Mouse (Mus musculus) ES-E14 (cell line): ENCODE measurements at regions not wholly inside any gene's neighbourhood (a gene's known extent, or its start where the extent isn't known, plus 50 kb on each side); places are given as distances from the start of the nearest gene placed in this dataset.

Experiments used
- DNase-seq: peaks from one replicate; pipeline ENCODE4 v3.0.0-alpha.2; 2013; ENCODE audit warnings: low read depth, low spot score
- H3K27ac ChIP-seq: 2 replicates; pipeline ENCODE4 v1.5.1; 2012; ENCODE audit warnings: low read depth, mild to moderate bottlenecking, low read length, moderate library complexity, mixed read lengths; ENCODE audit not compliant: poor library complexity, insufficient read depth, severe bottlenecking
- H3K36me3 ChIP-seq: 2 replicates; pipeline ENCODE4 v1.6.1; 2012; ENCODE audit warnings: mild to moderate bottlenecking, low read length, moderate library complexity, mixed read lengths; ENCODE audit not compliant: control insufficient read depth, poor library complexity, insufficient read depth, severe bottlenecking
- H3K4me1 ChIP-seq, 2 experiments: fragments of 150-350 bp in 1 of 2; sonication (generic) in 1 of 2; 2 replicates each; pipeline ENCODE4 v1.6.1; 2012; ENCODE audit warnings: low read length in 2 of 2, mild to moderate bottlenecking in 1 of 2, mixed read lengths in 1 of 2; ENCODE audit not compliant: control insufficient read depth in 2 of 2, insufficient read depth in 2 of 2, poor library complexity in 1 of 2
- H3K4me3 ChIP-seq, 2 experiments: fragments of 150-350 bp in 1 of 2; sonication (generic) in 1 of 2; 2 replicates each; pipeline ENCODE4 v1.5.1; 2012; ENCODE audit warnings: low read length in 2 of 2, low read depth in 1 of 2, mild to moderate bottlenecking in 1 of 2, mixed read lengths in 1 of 2; ENCODE audit not compliant: insufficient read depth in 1 of 2, poor library complexity in 1 of 2, severe bottlenecking in 1 of 2
- H3K9ac ChIP-seq: 2 replicates; pipeline ENCODE4 v1.6.1; 2012; ENCODE audit warnings: low read depth, mild to moderate bottlenecking, low read length, mixed read lengths; ENCODE audit not compliant: poor library complexity, insufficient read depth, severe bottlenecking
- H3K9me3 ChIP-seq: fragments of 150-350 bp; sonication (generic); 2 replicates; pipeline ENCODE4 v1.6.1; 2012; ENCODE audit warnings: low read depth, mild to moderate bottlenecking, low read length; ENCODE audit not compliant: control insufficient read depth, insufficient read depth
- CHD2 ChIP-seq: IDR thresholded peaks from 2 replicates; pipeline ENCODE4 v1.6.1; 2014; ENCODE audit warnings: mild to moderate bottlenecking, low read depth, low read length, inconsistent platforms
- HCFC1 ChIP-seq: IDR thresholded peaks from 2 replicates; pipeline ENCODE4 v1.6.1; 2012; ENCODE audit warnings: low read length, inconsistent platforms, borderline replicate concordance; ENCODE audit not compliant: insufficient read depth
- MAFK ChIP-seq: IDR thresholded peaks from 2 replicates; pipeline ENCODE4 v1.6.1; 2014; ENCODE audit warnings: mild to moderate bottlenecking, low read depth, low read length, inconsistent platforms; ENCODE audit not compliant: insufficient read depth
- ZC3H11A ChIP-seq: IDR thresholded peaks from 2 replicates; pipeline ENCODE4 v1.6.1; 2012; ENCODE audit warnings: low read depth, mild to moderate bottlenecking, inconsistent platforms, low read length, borderline replicate concordance
- ZNF384 ChIP-seq: IDR thresholded peaks from 2 replicates; pipeline ENCODE4 v1.6.1; 2012; ENCODE audit warnings: low read depth, low read length, inconsistent platforms
- in situ Hi-C, 2 experiments: fragments of 600-800 bp; cut with MboI; formaldehyde crosslinking; loops; one replicate each; pipeline ENCODE4 v1.15.1; 2025; ENCODE audit warnings: low sequenced_read_pairs in 2 of 2, inconsistent platforms in 1 of 2; ENCODE audit not compliant: unreplicated experiment in 2 of 2

DNA sequence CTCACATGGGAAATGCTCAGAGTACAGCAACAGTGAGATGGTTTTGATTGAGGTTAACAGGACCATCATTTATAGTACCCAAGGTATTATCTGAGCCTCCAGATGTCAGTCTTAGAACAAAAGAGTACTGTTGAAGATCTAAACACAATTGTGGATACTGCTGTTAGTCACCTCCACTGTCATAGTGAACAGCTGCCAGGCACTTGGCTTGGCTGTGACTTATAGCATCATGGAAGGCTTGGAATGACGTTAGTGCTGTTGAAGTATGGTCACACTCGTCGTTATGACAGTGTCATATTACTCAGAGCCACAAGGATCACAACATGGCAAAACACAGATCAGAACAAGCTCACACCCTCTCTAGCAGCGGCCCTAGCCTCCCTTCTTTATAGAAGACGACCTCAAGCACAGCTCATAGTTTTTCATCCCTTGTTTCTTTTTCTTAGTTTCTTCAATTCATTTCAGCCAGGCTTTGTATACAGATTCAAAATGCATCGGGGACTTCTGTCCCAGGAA lies 87.0 kb downstream of the Gm5447 start:
- H3K9me3 ChIP-seq = no peaks in the 10 kb centered on the region
- no peak overlapping the region for H3K27ac ChIP-seq
- no peaks in the 10 kb centered on the region for H3K4me1 ChIP-seq
- H3K36me3 ChIP-seq = no peaks in the 10 kb centered on the region
- in situ Hi-C loops = no loop called here
- DNase-seq = no peak
- H3K9ac ChIP-seq = no peak overlapping the region
- TF ChIP-seq ZC3H11A (no peak), ZNF384 (no peak), CHD2 (no peak), HCFC1 (no peak), MAFK (no peak)
- H3K4me3 ChIP-seq = no peak overlapping the region

DNA sequence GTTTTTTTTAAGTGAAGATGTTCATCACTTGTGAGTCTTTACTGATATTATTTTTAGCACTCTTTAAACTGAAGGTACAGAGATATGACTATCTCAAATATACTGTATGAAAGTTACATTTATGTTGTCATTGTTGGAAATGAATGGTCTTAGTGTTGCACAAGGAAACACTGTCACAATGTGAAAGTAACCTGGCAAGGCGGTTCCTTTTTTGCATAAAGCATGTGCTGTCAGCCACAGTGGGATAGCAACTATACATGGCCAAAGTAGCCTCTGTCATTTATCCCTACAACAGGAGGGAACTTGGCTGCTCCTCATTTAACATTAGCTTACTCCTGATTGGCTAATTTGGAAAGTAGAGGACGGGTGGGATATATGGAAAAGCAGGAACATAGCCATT lies 94.3 kb downstream of the Gm5447 start:
- no peak overlapping the region for H3K4me3 ChIP-seq
- H3K9me3 ChIP-seq = no peaks in the 10 kb centered on the region
- no peak overlapping the region for H3K9ac ChIP-seq
- no peak for DNase-seq
- H3K36me3 ChIP-seq = no peaks in the 10 kb centered on the region
- no peak overlapping the region for H3K27ac ChIP-seq
- in situ Hi-C loops = no loop called here
- TF ChIP-seq HCFC1 (no peak), ZC3H11A (no peak), CHD2 (no peak), MAFK (no peak), ZNF384 (no peak)
- H3K4me1 ChIP-seq = no peaks in the 10 kb centered on the region

DNA sequence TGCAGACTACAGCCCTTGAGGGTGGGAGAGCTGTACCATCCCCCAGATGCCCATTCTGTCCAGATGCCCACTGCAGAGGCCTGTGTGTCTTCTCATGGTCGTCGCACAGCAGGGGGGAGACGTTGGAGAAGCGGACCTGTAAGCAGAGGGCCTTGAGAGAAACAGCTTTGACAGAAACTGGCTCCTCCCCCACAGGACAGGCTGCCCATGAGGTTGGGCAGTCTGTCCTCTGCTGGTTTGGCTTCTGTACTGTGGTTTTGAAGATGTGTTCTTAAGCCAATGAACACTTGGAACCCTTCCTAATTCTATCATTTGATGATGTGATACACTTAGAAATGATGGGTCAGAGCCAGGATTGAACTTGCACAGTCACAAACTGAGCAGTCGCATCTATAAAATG lies 102.5 kb downstream of the Gm5447 start:
- H3K4me3 ChIP-seq = no peak overlapping the region
- H3K9me3 ChIP-seq = no peaks in the 10 kb centered on the region
- H3K27ac ChIP-seq = no peak overlapping the region
- H3K9ac ChIP-seq = no peak overlapping the region
- no peak for DNase-seq
- in situ Hi-C loops = loop anchor here in 1 of 2 experiments (25.0 kb wide), 1 partner anchor 536 kb away; no protein-coding TSS in a partner anchor
- no peaks in the 10 kb centered on the region for H3K4me1 ChIP-seq
- H3K36me3 ChIP-seq = no peaks in the 10 kb centered on the region
- TF ChIP-seq ZNF384 = no peak
- TF ChIP-seq ZC3H11A = no peak
- no peak for TF ChIP-seq MAFK
- no peak for TF ChIP-seq CHD2
- TF ChIP-seq HCFC1 = no peak

DNA sequence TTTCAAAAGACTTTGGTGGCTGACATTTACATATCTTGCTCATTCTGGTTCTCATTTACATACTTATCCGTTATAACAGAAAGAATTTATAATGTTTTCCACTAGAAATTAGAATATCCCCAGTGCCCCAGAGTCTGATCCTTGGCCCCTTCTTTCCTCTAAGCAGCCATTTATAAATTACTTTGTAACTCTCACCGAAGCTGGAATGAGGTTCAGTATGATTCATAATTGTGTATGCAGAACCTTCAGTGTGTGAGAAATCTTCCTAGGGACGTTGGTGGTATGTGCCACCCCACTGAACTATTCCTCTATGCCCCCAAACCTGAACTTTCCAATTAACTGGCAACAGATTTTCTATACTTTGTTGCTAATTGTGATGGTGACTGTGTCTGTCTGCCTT lies 104.7 kb downstream of the Gm5447 start:
- Histone ChIP-seq H3K9ac (no peak overlapping the region), H3K4me1 (no peaks in the 10 kb centered on the region), H3K27ac (no peak overlapping the region), H3K36me3 (no peaks in the 10 kb centered on the region), H3K4me3 (no peak overlapping the region), H3K9me3 (no peaks in the 10 kb centered on the region)
- DNase-seq = no peak
- in situ Hi-C loops = loop anchor here in 1 of 2 experiments (25.0 kb wide), 1 partner anchor 534 kb away; no protein-coding TSS in a partner anchor
- TF ChIP-seq CHD2 = no peak
- no peak for TF ChIP-seq HCFC1
- TF ChIP-seq ZC3H11A = no peak
- no peak for TF ChIP-seq MAFK
- no peak for TF ChIP-seq ZNF384
